ENCODE assay signal across 17 mouse cellular contexts in the genomic region with DNA sequence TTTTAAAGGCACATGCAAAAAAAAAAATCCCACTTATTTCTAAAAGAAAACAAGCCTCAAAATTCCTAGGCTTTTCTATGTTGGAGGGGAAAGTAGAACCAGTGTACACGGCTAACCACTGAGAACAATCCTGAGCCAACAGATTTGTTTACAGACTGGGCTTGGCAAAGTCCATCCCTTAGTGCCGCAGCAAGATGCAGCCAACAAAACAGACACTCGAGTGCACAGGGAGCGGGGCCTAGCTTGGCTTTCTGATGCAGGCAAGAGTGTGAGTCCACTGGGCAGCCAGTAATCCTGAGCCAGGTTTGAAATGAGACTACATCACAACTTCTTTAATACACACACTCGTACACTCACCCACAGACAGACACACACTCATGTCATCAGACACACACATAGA.
A peak's percentile ranks its signal among the peaks of the same experiment; 100 is the strongest.
DNase-seq lines count a peak whose midpoint lies in the region; ATAC-seq and TF ChIP-seq lines count a peak whose summit lies in the region.
"Had no signal": no experiment of that assay in that cellular context is flagged by ENCODE, and none has a peak within 500 bp of the region (broad histone marks: within the 10 kb centered on the region; RNA-seq: fewer than 3 reads in every experiment).

No protein-coding gene starts in this region.

- no peak for TF ChIP-seq EP300 in liver, postnatal 0 days (IDR thresholded peaks at IDR 0.05; ENCODE audit: low read depth)

- H3K4me1 ChIP-seq in liver, postnatal 0 days (ENCODE audit: insufficient read depth): no peaks in the 10 kb centered on the region; the same call in 1 of the 2 replicates
- peaks cover 9% of the 10 kb centered on the region; the same call in 1 of the 2 replicates for H3K4me1 ChIP-seq in liver, embryonic 11.5 days (replicated peaks; ENCODE audit: control insufficient read depth, insufficient read depth, low read length)
- H3K4me1 ChIP-seq in kidney, embryonic 16.5 days (ENCODE audit: insufficient read depth, low read length): peaks cover 15% of the 10 kb centered on the region; the same call in 1 of the 2 replicates

- no peaks in the 10 kb centered on the region for H3K27me3 ChIP-seq in liver, postnatal 0 days (ENCODE audit: insufficient read depth, low read length)
- H3K27me3 ChIP-seq in liver, embryonic 11.5 days (replicated peaks; ENCODE audit: control insufficient read depth, insufficient read depth, low read length): no peaks in the 10 kb centered on the region
- no peaks in the 10 kb centered on the region for H3K27me3 ChIP-seq in kidney, embryonic 16.5 days (ENCODE audit: insufficient read depth, low read length)
- H3K27me3 ChIP-seq: embryonic facial prominence, embryonic 13.5 days; limb, embryonic 13.5 days; neural tube, embryonic 13.5 days had no signal

- H3K9ac ChIP-seq in liver, postnatal 0 days (replicated peaks): no peak overlapping the region
- no peak overlapping the region for H3K9ac ChIP-seq in liver, embryonic 11.5 days (ENCODE audit: low read depth, low read length)
- H3K9ac ChIP-seq in kidney, embryonic 16.5 days (replicated peaks; ENCODE audit: low read length): no peak overlapping the region
- H3K9ac ChIP-seq: embryonic facial prominence, embryonic 13.5 days; limb, embryonic 13.5 days; neural tube, embryonic 13.5 days had no signal

- peak overlapping the region; percentile 24; the same call in 1 of the 2 replicates for H3K27ac ChIP-seq in liver, postnatal 0 days (ENCODE audit: low read depth)
- H3K27ac ChIP-seq in liver, embryonic 11.5 days (ENCODE audit: low read depth, low read length): no peak overlapping the region
- no peak overlapping the region for H3K27ac ChIP-seq in kidney, embryonic 16.5 days (ENCODE audit: low read length)
- H3K27ac ChIP-seq: embryonic facial prominence, embryonic 13.5 days; kidney, postnatal 0 days; limb, embryonic 13.5 days; neural tube, embryonic 13.5 days; stomach, postnatal 0 days had no signal

- WGBS in liver, postnatal 0 days (ENCODE audit: insufficient replicate concordance): 56% methylated on average over 5 of the region's 5 CpGs
- 76% methylated on average over 5 of the region's 5 CpGs for WGBS in liver, embryonic 11.5 days
- WGBS in kidney, embryonic 16.5 days: 87% methylated on average over 5 of the region's 5 CpGs

- H3K4me2 ChIP-seq in liver, postnatal 0 days (ENCODE audit: low read depth, low read length): no peak overlapping the region
- no peak overlapping the region for H3K4me2 ChIP-seq in liver, embryonic 11.5 days
- no peak overlapping the region for H3K4me2 ChIP-seq in kidney, embryonic 16.5 days (replicated peaks; ENCODE audit: low read depth, low read length)
- H3K4me2 ChIP-seq: embryonic facial prominence, embryonic 13.5 days; heart, embryonic 11.5 days; limb, embryonic 13.5 days; neural tube, embryonic 13.5 days had no signal

- ATAC-seq in liver, postnatal 0 days: peak; percentile 57; the same call in 1 of the 2 replicates
- ATAC-seq in liver, embryonic 11.5 days (replicated peaks; ENCODE audit: low FRiP score): no peak
- ATAC-seq in kidney, embryonic 16.5 days (ENCODE audit: low FRiP score, low TSS enrichment): no peak

- peak; percentile 62 for DNase-seq in gastrocnemius, adult 18-20 months (ENCODE audit: low spot score)
- DNase-seq in gastrocnemius, postnatal 4 days (ENCODE audit: low spot score in 2 of 2): no peak
- DNase-seq in liver, postnatal 0 days: no peak
- DNase-seq in liver, embryonic 11.5 days (ENCODE audit: low spot score): no peak
- DNase-seq in brain, adult 2 months (ENCODE audit: low read depth, low spot score): peak; percentile 93
- peak; percentile 69 to 81 for DNase-seq in cerebellum, postnatal 14 days
- no peak for DNase-seq in embryo, embryonic 11 days
- DNase-seq: adrenal gland, postnatal 25 days; heart, postnatal 36 days; spleen, adult 18-20 months had no signal

- no peak overlapping the region for H3K4me3 ChIP-seq in liver, postnatal 0 days (ENCODE audit: low read depth, low read length)
- H3K4me3 ChIP-seq in liver, embryonic 11.5 days (ENCODE audit: low read depth, low read length): no peak overlapping the region
- no peak overlapping the region for H3K4me3 ChIP-seq in kidney, embryonic 16.5 days (ENCODE audit: low read length)
- H3K4me3 ChIP-seq: embryonic facial prominence, embryonic 13.5 days; limb, embryonic 13.5 days; neural tube, embryonic 13.5 days had no signal

- no peaks in the 10 kb centered on the region for H3K9me3 ChIP-seq in liver, postnatal 0 days (ENCODE audit: low read length)
- no peaks in the 10 kb centered on the region for H3K9me3 ChIP-seq in liver, embryonic 11.5 days (ENCODE audit: control insufficient read depth, low read length)
- H3K9me3 ChIP-seq in kidney, embryonic 16.5 days (ENCODE audit: low read length): no peaks in the 10 kb centered on the region
- H3K9me3 ChIP-seq: embryonic facial prominence, embryonic 13.5 days; limb, embryonic 13.5 days; neural tube, embryonic 13.5 days had no signal

- TF ChIP-seq CTCF in liver, postnatal 0 days (IDR thresholded peaks at IDR 0.05; ENCODE audit: low read depth): no peak

- peaks cover 2% of the 10 kb centered on the region; the same call in 1 of the 2 replicates for H3K36me3 ChIP-seq in liver, postnatal 0 days (replicated peaks; ENCODE audit: insufficient read depth, low read length)
- no peaks in the 10 kb centered on the region for H3K36me3 ChIP-seq in liver, embryonic 11.5 days (ENCODE audit: control insufficient read depth, insufficient read depth, low read length)
- no peaks in the 10 kb centered on the region for H3K36me3 ChIP-seq in kidney, embryonic 16.5 days (ENCODE audit: insufficient read depth, low read length)
- H3K36me3 ChIP-seq: embryonic facial prominence, embryonic 13.5 days; limb, embryonic 13.5 days; neural tube, embryonic 13.5 days had no signal

Comparison
In these comparisons a context has a peak if more than half of its experiments do, and no peak if none do; other contexts are left out.
1. DNase-seq: peak in gastrocnemius, adult 18-20 months (single experiment), brain, adult 2 months (single experiment) and cerebellum, postnatal 14 days (2 of 2); none in gastrocnemius, postnatal 4 days (0 of 2), liver, postnatal 0 days (single experiment), liver, embryonic 11.5 days (single experiment) and embryo, embryonic 11 days (single experiment).